Mouse (Mus musculus): Measurements from ENCODE around the gene Tsc1. TPM values are rescaled to one million over a fixed set of nuclear protein-coding genes. Genes with fewer than 3 reads are reported as not detected.

Gene Tsc1
- polyA plus RNA-seq, 1 experiment from 2014 or later: 16.4 TPM

GRCm38 (mm10) chr2:28610716-28611406, 30.2 kb upstream of the Tsc1 start:
- H3K9me3 ChIP-seq (replicated peaks; ENCODE audit: control insufficient read depth, low read length): no peaks in the 10 kb centered on the region
- ATAC-seq (replicated peaks; ENCODE audit: insufficient number of reproducible peaks, low FRiP score, low TSS enrichment, low read depth): no peak
- H3K36me3 ChIP-seq (replicated peaks; ENCODE audit: control insufficient read depth, insufficient read depth, low read depth, low read length): no peaks in the 10 kb centered on the region
- H3K4me3 ChIP-seq (ENCODE audit: low read depth, low read length): no peak overlapping the region
- H3K27ac ChIP-seq (replicated peaks; ENCODE audit: low read depth, low read length): no peak overlapping the region
- no peak for DNase-seq (ENCODE audit: low spot score)
- no peaks in the 10 kb centered on the region for H3K4me1 ChIP-seq (ENCODE audit: control insufficient read depth, insufficient read depth, low read length)
- 71% methylated on average over 12 of the region's 12 CpGs for WGBS
- no peak overlapping the region for H3K9ac ChIP-seq (replicated peaks; ENCODE audit: low read length)
- no peaks in the 10 kb centered on the region for H3K27me3 ChIP-seq (ENCODE audit: control insufficient read depth, insufficient read depth, low read length)
- no peak overlapping the region for H3K4me2 ChIP-seq (ENCODE audit: low read depth, low read length)

- no peaks in the 10 kb centered on the region for H3K9me3 ChIP-seq (replicated peaks; ENCODE audit: control insufficient read depth, low read length)
- H3K4me1 ChIP-seq (ENCODE audit: control insufficient read depth, insufficient read depth, low read length): no peaks in the 10 kb centered on the region
- no peak overlapping the region for H3K4me2 ChIP-seq (ENCODE audit: low read depth, low read length)
- no peak overlapping the region for H3K4me3 ChIP-seq (ENCODE audit: low read depth, low read length)
- no peaks in the 10 kb centered on the region for H3K27me3 ChIP-seq (ENCODE audit: control insufficient read depth, insufficient read depth, low read length)
- no peak for DNase-seq (ENCODE audit: low spot score)
- ATAC-seq (replicated peaks; ENCODE audit: insufficient number of reproducible peaks, low FRiP score, low TSS enrichment, low read depth): no peak
- H3K9ac ChIP-seq (replicated peaks; ENCODE audit: low read length): no peak overlapping the region
- 90% methylated on average over 17 of the region's 17 CpGs for WGBS
- no peaks in the 10 kb centered on the region for H3K36me3 ChIP-seq (replicated peaks; ENCODE audit: control insufficient read depth, insufficient read depth, low read depth, low read length)
- no peak overlapping the region for H3K27ac ChIP-seq (replicated peaks; ENCODE audit: low read depth, low read length)
Observed at GRCm38 (mm10) chr2:28611407-28611787, 29.6 kb upstream of the Tsc1 start.

- Histone ChIP-seq H3K9me3 (replicated peaks; ENCODE audit: control insufficient read depth, low read length) (no peaks in the 10 kb centered on the region), H3K9ac (replicated peaks; ENCODE audit: low read length) (no peak overlapping the region), H3K27me3 (ENCODE audit: control insufficient read depth, insufficient read depth, low read length) (no peaks in the 10 kb centered on the region), H3K4me2 (ENCODE audit: low read depth, low read length) (no peak overlapping the region), H3K4me3 (ENCODE audit: low read depth, low read length) (no peak overlapping the region), H3K27ac (replicated peaks; ENCODE audit: low read depth, low read length) (no peak overlapping the region), H3K36me3 (replicated peaks; ENCODE audit: control insufficient read depth, insufficient read depth, low read depth, low read length) (no peaks in the 10 kb centered on the region), H3K4me1 (ENCODE audit: control insufficient read depth, insufficient read depth, low read length) (no peaks in the 10 kb centered on the region)
- WGBS: 62% methylated on average over 10 of the region's 10 CpGs
- ATAC-seq (replicated peaks; ENCODE audit: insufficient number of reproducible peaks, low FRiP score, low TSS enrichment, low read depth) (no peak), DNase-seq (ENCODE audit: low spot score) (no peak)
Observed at GRCm38 (mm10) chr2:28612436-28613063, 28.5 kb upstream of the Tsc1 start.

- no peaks in the 10 kb centered on the region for H3K9me3 ChIP-seq (replicated peaks; ENCODE audit: control insufficient read depth, low read length)
- ATAC-seq (replicated peaks; ENCODE audit: insufficient number of reproducible peaks, low FRiP score, low TSS enrichment, low read depth) (no peak), DNase-seq (ENCODE audit: low spot score) (no peak)
- H3K4me2 ChIP-seq (ENCODE audit: low read depth, low read length): no peak overlapping the region
- no peaks in the 10 kb centered on the region for H3K27me3 ChIP-seq (ENCODE audit: control insufficient read depth, insufficient read depth, low read length)
- no peak overlapping the region for H3K27ac ChIP-seq (replicated peaks; ENCODE audit: low read depth, low read length)
- H3K9ac ChIP-seq (replicated peaks; ENCODE audit: low read length): no peak overlapping the region
- no peak overlapping the region for H3K4me3 ChIP-seq (ENCODE audit: low read depth, low read length)
- no peaks in the 10 kb centered on the region for H3K4me1 ChIP-seq (ENCODE audit: control insufficient read depth, insufficient read depth, low read length)
- WGBS: 86% methylated on average over 10 of the region's 10 CpGs
- H3K36me3 ChIP-seq (replicated peaks; ENCODE audit: control insufficient read depth, insufficient read depth, low read depth, low read length): no peaks in the 10 kb centered on the region
Observed at GRCm38 (mm10) chr2:28613599-28613998, 27.4 kb upstream of the Tsc1 start.

- H3K4me1 ChIP-seq (ENCODE audit: control insufficient read depth, insufficient read depth, low read length): no peaks in the 10 kb centered on the region
- no peak for DNase-seq (ENCODE audit: low spot score)
- no peak overlapping the region for H3K4me3 ChIP-seq (ENCODE audit: low read depth, low read length)
- H3K27ac ChIP-seq (replicated peaks; ENCODE audit: low read depth, low read length): no peak overlapping the region
- H3K36me3 ChIP-seq (replicated peaks; ENCODE audit: control insufficient read depth, insufficient read depth, low read depth, low read length): no peaks in the 10 kb centered on the region
- no peaks in the 10 kb centered on the region for H3K9me3 ChIP-seq (replicated peaks; ENCODE audit: control insufficient read depth, low read length)
- no peak for ATAC-seq (replicated peaks; ENCODE audit: insufficient number of reproducible peaks, low FRiP score, low TSS enrichment, low read depth)
- no peak overlapping the region for H3K9ac ChIP-seq (replicated peaks; ENCODE audit: low read length)
- H3K27me3 ChIP-seq (ENCODE audit: control insufficient read depth, insufficient read depth, low read length): no peaks in the 10 kb centered on the region
- 32% methylated on average over 5 of the region's 5 CpGs for WGBS
- H3K4me2 ChIP-seq (ENCODE audit: low read depth, low read length): no peak overlapping the region
Observed at GRCm38 (mm10) chr2:28616358-28616757, 24.7 kb upstream of the Tsc1 start.

- Histone ChIP-seq H3K9me3 (replicated peaks; ENCODE audit: control insufficient read depth, low read length) (no peaks in the 10 kb centered on the region), H3K4me2 (ENCODE audit: low read depth, low read length) (no peak overlapping the region), H3K36me3 (replicated peaks; ENCODE audit: control insufficient read depth, insufficient read depth, low read depth, low read length) (no peaks in the 10 kb centered on the region), H3K4me3 (ENCODE audit: low read depth, low read length) (no peak overlapping the region), H3K27me3 (ENCODE audit: control insufficient read depth, insufficient read depth, low read length) (peaks cover 3% of the 10 kb centered on the region; the same call in 1 of the 2 replicates), H3K9ac (replicated peaks; ENCODE audit: low read length) (no peak overlapping the region), H3K27ac (replicated peaks; ENCODE audit: low read depth, low read length) (no peak overlapping the region), H3K4me1 (ENCODE audit: control insufficient read depth, insufficient read depth, low read length) (no peaks in the 10 kb centered on the region)
- no peak for DNase-seq (ENCODE audit: low spot score)
- 80% methylated on average over 9 of the region's 9 CpGs for WGBS
- no peak for ATAC-seq (replicated peaks; ENCODE audit: insufficient number of reproducible peaks, low FRiP score, low TSS enrichment, low read depth)
Observed at GRCm38 (mm10) chr2:28616874-28617273, 24.2 kb upstream of the Tsc1 start.

GRCm38 (mm10) chr2:28617498-28618486, 23.2 kb upstream of the Tsc1 start:
- Histone ChIP-seq H3K27me3 (ENCODE audit: control insufficient read depth, insufficient read depth, low read length) (peaks cover 4% of the 10 kb centered on the region; the same call in 1 of the 2 replicates), H3K4me3 (ENCODE audit: low read depth, low read length) (no peak overlapping the region), H3K27ac (replicated peaks; ENCODE audit: low read depth, low read length) (no peak overlapping the region), H3K4me2 (ENCODE audit: low read depth, low read length) (no peak overlapping the region), H3K9ac (replicated peaks; ENCODE audit: low read length) (no peak overlapping the region), H3K4me1 (ENCODE audit: control insufficient read depth, insufficient read depth, low read length) (no peaks in the 10 kb centered on the region), H3K36me3 (replicated peaks; ENCODE audit: control insufficient read depth, insufficient read depth, low read depth, low read length) (no peaks in the 10 kb centered on the region), H3K9me3 (replicated peaks; ENCODE audit: control insufficient read depth, low read length) (no peaks in the 10 kb centered on the region)
- ATAC-seq (replicated peaks; ENCODE audit: insufficient number of reproducible peaks, low FRiP score, low TSS enrichment, low read depth) (no peak), DNase-seq (ENCODE audit: low spot score) (no peak)
- 76% methylated on average over 8 of the region's 8 CpGs for WGBS
